Mouse (Mus musculus) forebrain, embryonic 11.5 days (tissue): ENCODE measurements around the gene Tnip3. TPM values are rescaled to one million over a fixed set of nuclear protein-coding genes. Genes with fewer than 3 reads are reported as not detected.

ENCODE experiments used
- ATAC-seq: fragments of 200-750 bp; cut with Nextera tagmentation; replicated peaks from 2 replicates; pipeline ENCODE4 v1.8.0; 2017; ENCODE audit warnings: moderate TSS enrichment; ENCODE audit not compliant: low FRiP score
- DNase-seq: peaks from one replicate; pipeline ENCODE4 v3.0.0-alpha.2; 2017; ENCODE audit warnings: low spot score
- H3K27ac ChIP-seq: fragments of 300-500 bp; sonication (generic); 2 replicates; pipeline ENCODE4 v1.5.1; 2014; ENCODE audit warnings: low read depth, low read length
- H3K27me3 ChIP-seq: fragments of 300-500 bp; sonication (generic); 2 replicates; pipeline ENCODE4 v1.6.1; 2014; ENCODE audit warnings: mild to moderate bottlenecking, low read length, mixed read lengths; ENCODE audit not compliant: control insufficient read depth, insufficient read depth
- H3K36me3 ChIP-seq: fragments of 300-500 bp; sonication (generic); 2 replicates; pipeline ENCODE4 v1.6.1; 2014; ENCODE audit warnings: mild to moderate bottlenecking, low read length, moderate library complexity, mixed read lengths; ENCODE audit not compliant: control insufficient read depth, insufficient read depth
- H3K4me1 ChIP-seq: fragments of 300-500 bp; sonication (generic); replicated peaks from 2 replicates; pipeline ENCODE4 v1.6.1; 2014; ENCODE audit warnings: low read length, mixed read lengths; ENCODE audit not compliant: control insufficient read depth, insufficient read depth
- H3K4me2 ChIP-seq: fragments of 300-500 bp; sonication (generic); 2 replicates; pipeline ENCODE4 v1.6.1; 2014; ENCODE audit warnings: low read depth, mild to moderate bottlenecking, low read length, moderate library complexity, mixed read lengths; ENCODE audit not compliant: severe bottlenecking
- H3K4me3 ChIP-seq: fragments of 300-500 bp; sonication (generic); 2 replicates; pipeline ENCODE4 v1.5.1; 2014; ENCODE audit warnings: low read depth, low read length
- H3K9ac ChIP-seq: fragments of 300-500 bp; sonication (generic); 2 replicates; pipeline ENCODE4 v1.6.1; 2014; ENCODE audit warnings: low read length
- H3K9me3 ChIP-seq: fragments of 300-500 bp; sonication (generic); 2 replicates; pipeline ENCODE4 v1.6.1; 2016; ENCODE audit warnings: low read length, mixed read lengths; ENCODE audit not compliant: control insufficient read depth
- WGBS: fragments of 180-500 bp; shearing (Covaris S2); extraction: QIAGEN DNeasy Blood & Tissue Kit; methylation state at CpG from one replicate; pipeline ENCODE4 v1.1.7; 2014; 5-methylcytosine and 5-hydroxymethylcytosine counted together
- polyA plus RNA-seq: library from polyadenylated mRNA; unstranded; fragments of >200 nt; fragmentation: Nextera tagmentation; extraction: Ambion mirVana; gene quantifications from 2 replicates; pipeline ENCODE4 v1.2.1, GENCODE M21; 2014

The Tnip3 gene
- polyA plus RNA-seq, 1 experiment from 2014 or later = not detected

DNA sequence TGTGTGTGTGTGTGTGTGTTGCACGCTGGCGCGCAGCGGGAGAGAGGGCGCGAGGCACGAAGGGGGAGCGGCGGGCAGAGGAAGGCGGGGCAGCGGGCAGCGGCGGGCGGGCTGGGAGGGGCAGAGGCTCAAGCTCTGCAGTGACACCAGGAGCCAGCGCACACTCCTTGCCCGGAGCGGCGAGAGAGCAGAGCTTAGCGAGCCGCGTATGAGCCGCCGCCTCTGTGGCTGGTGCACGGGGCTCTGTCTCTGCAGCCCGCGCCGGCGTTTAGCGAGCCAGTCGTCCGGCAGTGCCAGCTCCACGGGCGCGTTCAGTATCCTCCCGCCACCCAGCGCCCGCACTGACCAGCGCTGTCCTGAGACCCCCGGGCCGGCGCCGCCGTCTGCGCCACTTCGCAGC, 146.3 kb downstream of the Tnip3 start, which contains the start of gene Ndnf:
Gene Ndnf (plus strand): TSS at position 140 of the 400 bp plus-strand sequence.
- 0% methylated on average over 13 of the region's 45 CpGs for WGBS
- Histone ChIP-seq H3K9me3 (no peaks in the 10 kb centered on the region), H3K4me2 (peak within 1 kb of the TSS; percentile 66), H3K9ac (peak within 1 kb of the TSS; percentile 60), H3K4me3 (peak within 1 kb of the TSS; percentile 59), H3K36me3 (no peaks in the 10 kb centered on the region), H3K27ac (no peak within 1 kb of the TSS), H3K27me3 (peaks cover 2% of the 10 kb centered on the region; the same call in 1 of the 2 replicates), H3K4me1 (peaks cover 2% of the 10 kb centered on the region; the same call in 1 of the 2 replicates)
- peak; percentile 90 for DNase-seq
- ATAC-seq = peak; percentile 94

DNA sequence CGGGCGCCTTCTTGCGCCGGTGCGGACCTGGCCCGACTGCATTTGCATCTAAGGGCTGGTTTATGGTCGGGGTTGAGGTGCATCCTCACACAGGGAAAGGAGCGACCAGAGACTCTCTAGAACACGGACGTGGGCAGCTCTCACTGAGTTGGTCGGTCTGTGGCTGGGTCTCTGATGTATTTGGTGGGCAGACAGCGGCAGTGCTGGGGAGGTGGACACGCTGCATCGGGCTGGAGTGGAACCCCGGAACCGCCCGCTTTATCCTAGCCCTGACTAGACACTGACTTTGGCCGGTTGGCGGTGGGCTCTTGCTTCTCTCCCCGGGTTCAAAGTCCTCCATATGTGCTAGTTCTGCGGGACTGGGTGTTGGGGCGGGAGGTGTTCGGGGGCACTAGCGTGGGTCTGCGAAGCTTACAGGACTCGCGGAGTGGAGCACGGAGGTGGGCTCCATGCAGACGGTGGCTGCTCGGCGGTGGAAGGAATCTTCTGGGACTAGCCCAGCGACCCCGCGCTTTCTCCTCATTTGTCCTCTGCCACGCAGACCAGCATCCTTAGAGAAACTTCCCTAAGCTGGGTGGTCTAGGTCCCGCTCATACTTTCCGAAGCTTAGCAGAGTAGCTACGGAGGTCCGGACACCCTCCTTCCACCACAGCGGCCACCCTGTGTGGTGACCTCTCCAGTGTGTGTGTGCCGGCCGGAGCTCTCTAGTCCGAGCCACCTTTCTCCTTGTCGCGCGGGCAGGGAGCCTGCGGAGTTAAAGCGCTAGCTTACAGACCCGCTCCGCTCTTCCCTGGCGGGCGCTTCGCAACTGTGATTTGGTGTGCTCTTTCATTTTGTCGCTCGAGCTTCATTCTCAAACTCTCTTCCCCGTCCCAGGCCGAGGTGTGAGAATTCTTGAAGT, 147.3 kb downstream of the Tnip3 start:
- Histone ChIP-seq H3K27ac (no peak overlapping the region), H3K4me3 (peak overlapping the region; percentile 59), H3K9me3 (no peaks in the 10 kb centered on the region), H3K4me1 (peaks cover 2% of the 10 kb centered on the region; the same call in 1 of the 2 replicates), H3K36me3 (no peaks in the 10 kb centered on the region), H3K4me2 (peak overlapping the region; percentile 66), H3K9ac (peak overlapping the region; percentile 60), H3K27me3 (peaks cover 2% of the 10 kb centered on the region; the same call in 1 of the 2 replicates)
- ATAC-seq (peak; percentile 40), DNase-seq (peak; percentile 73)
- WGBS = under 1% methylated on average over 56 of the region's 57 CpGs

Other genes starting within 250 kb of the Tnip3 start
- 6.4 and 9.8 TPM in 2 replicates for gene C130060K24Rik, start 144.2 kb upstream of the Tnip3 start, polyA plus RNA-seq
- gene Ndnf, start 146.3 kb downstream of the Tnip3 start, polyA plus RNA-seq = 6.3 and 6.5 TPM in 2 replicates